ENCODE assay signal across 7 mouse cellular contexts in the genomic region with DNA sequence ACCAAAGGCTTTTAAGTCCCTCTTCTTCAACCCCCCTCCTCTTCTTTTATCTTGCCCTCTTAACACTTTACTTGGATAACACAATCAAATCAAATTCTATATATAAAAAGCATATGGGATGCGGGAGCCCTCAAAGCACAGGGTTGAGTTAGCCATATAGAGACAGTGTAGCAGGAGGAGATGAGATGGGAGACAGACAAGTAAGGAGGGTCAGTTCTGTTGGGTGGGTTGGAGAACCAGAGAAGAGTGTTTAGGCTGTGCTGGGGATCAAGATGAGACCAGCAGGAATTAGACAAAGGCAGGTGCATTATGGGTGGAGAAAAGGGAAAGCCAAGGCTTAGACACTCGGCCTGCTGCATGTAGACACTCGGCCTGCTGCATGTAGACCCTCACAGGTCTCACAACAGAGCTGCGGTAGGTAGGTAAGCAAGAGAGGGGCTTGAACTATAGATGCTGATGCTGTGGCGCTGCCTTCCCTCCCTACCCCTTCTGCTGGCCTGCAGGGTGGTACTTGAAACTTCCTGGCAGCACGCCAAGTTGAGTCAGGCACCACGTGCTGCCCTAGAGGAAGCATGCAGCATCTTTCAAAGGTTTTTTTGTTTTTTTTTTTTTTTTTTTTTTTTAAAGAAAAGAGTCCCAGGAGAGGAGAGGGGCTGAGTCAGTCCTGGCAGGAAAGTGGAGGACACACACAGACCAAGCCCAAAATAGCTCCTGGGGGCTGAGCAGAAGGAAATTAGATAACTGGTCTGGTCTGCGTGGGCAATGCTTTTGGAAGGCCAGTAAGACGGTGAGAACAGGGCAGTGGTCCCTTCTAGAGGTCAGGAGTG.
DNase-seq lines count a peak whose midpoint lies in the region; ATAC-seq and TF ChIP-seq lines count a peak whose summit lies in the region.

No protein-coding gene starts in this region.

- no peak overlapping the region for H3K4me3 ChIP-seq in C2C12 (ENCODE audit: insufficient read depth, poor library complexity, severe bottlenecking)
- no peak overlapping the region for H3K4me3 ChIP-seq in ES-E14 (ENCODE audit: insufficient read depth in 1 of 2, low read depth in 1 of 2, low read length in 2 of 2, poor library complexity in 1 of 2, severe bottlenecking in 1 of 2)
- H3K4me3 ChIP-seq in intestine, postnatal 0 days (ENCODE audit: low read depth, low read length) = no peak overlapping the region

- no peak overlapping the region for H3ac ChIP-seq in C2C12 (ENCODE audit: control insufficient read depth, insufficient read length, low read depth)

- H3K4me2 ChIP-seq in intestine, postnatal 0 days (replicated peaks; ENCODE audit: low read depth) = no peak overlapping the region

- WGBS in intestine, postnatal 0 days = 51% methylated on average over 9 of the region's 9 CpGs

- in situ Hi-C loops in ES-E14 (cut with MboI; ENCODE audit: low sequenced_read_pairs in 2 of 2, unreplicated experiment in 2 of 2) = no loop called here

- TF ChIP-seq CTCF in C2C12 (IDR thresholded peaks at IDR 0.05; ENCODE audit: control insufficient read depth, insufficient read depth, insufficient read length) = no peak
- peak; percentile 20; the same call in 1 of the 2 replicates for TF ChIP-seq CTCF in intestine, postnatal 0 days (IDR thresholded peaks at IDR 0.05; ENCODE audit: low read depth)

- H3K4me1 ChIP-seq in ES-E14 (ENCODE audit: control insufficient read depth in 2 of 2, insufficient read depth in 2 of 2, low read length in 2 of 2, poor library complexity in 1 of 2) = peaks cover 6 to 27% of the 10 kb centered on the region in 2 experiments; a peak in 3 of 4 replicates
- H3K4me1 ChIP-seq in intestine, postnatal 0 days (replicated peaks; ENCODE audit: control insufficient read depth, insufficient read depth, low read length) = no peaks in the 10 kb centered on the region

- no peak overlapping the region for H3K27ac ChIP-seq in ES-E14 (ENCODE audit: insufficient read depth, low read depth, low read length, poor library complexity, severe bottlenecking)
- no peak overlapping the region for H3K27ac ChIP-seq in intestine, postnatal 0 days (ENCODE audit: low read depth, low read length)

- no peaks in the 10 kb centered on the region for H3K27me3 ChIP-seq in C2C12 (ENCODE audit: control insufficient read depth, insufficient read depth, insufficient read length)
- H3K27me3 ChIP-seq in intestine, postnatal 0 days (replicated peaks; ENCODE audit: control insufficient read depth, insufficient read depth, low read length) = no peaks in the 10 kb centered on the region

- H3K36me3 ChIP-seq in C2C12 (ENCODE audit: control insufficient read depth, insufficient read depth) (no peaks in the 10 kb centered on the region), ES-E14 (ENCODE audit: control insufficient read depth, insufficient read depth, low read length, poor library complexity, severe bottlenecking) (no peaks in the 10 kb centered on the region)
- H3K36me3 ChIP-seq in intestine, postnatal 0 days (ENCODE audit: control insufficient read depth, insufficient read depth) = no peaks in the 10 kb centered on the region

- ATAC-seq in intestine, postnatal 0 days = no peak

- no peaks in the 10 kb centered on the region for H3K79me2 ChIP-seq in C2C12 (ENCODE audit: control insufficient read depth, insufficient read depth)

- no peak overlapping the region for H3K9ac ChIP-seq in ES-E14 (ENCODE audit: insufficient read depth, low read depth, low read length, poor library complexity, severe bottlenecking)
- no peak overlapping the region for H3K9ac ChIP-seq in intestine, postnatal 0 days (ENCODE audit: low read depth, low read length)

- no peaks in the 10 kb centered on the region for H3K9me3 ChIP-seq in ES-E14 (ENCODE audit: control insufficient read depth, insufficient read depth, low read depth, low read length)
- H3K9me3 ChIP-seq in intestine, postnatal 0 days (ENCODE audit: control insufficient read depth) = no peaks in the 10 kb centered on the region

- DNase-seq in ES-E14 (ENCODE audit: low read depth, low spot score) = no peak
- peak; percentile 25 to 39 for DNase-seq in cerebellum, postnatal 36 days
- peak; percentile 66 for DNase-seq in heart, adult 18-20 months
- peak; percentile 80 for DNase-seq in lung, postnatal 10 days
- DNase-seq in right cerebral cortex, postnatal 10 days (ENCODE audit: low spot score in 2 of 2) = peak; percentile 79 to 80

- H3K79me3 ChIP-seq in C2C12 (ENCODE audit: low read depth) = no peaks in the 10 kb centered on the region

TF ChIP-seq in C2C12, 6 proteins besides CTCF, POLR2A, EP300 and RAD21:
- TF ChIP-seq USF1 (IDR thresholded peaks at IDR 0.05; ENCODE audit: low read depth) (peak; percentile 96), MYOD1 (IDR thresholded peaks at IDR 0.05; ENCODE audit: control insufficient read depth, insufficient read length, low read depth) (no peak), CEBPB (IDR thresholded peaks at IDR 0.05; ENCODE audit: low read depth) (no peak), FOSL1 (IDR thresholded peaks at IDR 0.05; ENCODE audit: insufficient read depth, low read length, poor library complexity, severe bottlenecking) (peak; percentile 17), MAX (IDR thresholded peaks at IDR 0.05) (peak; percentile 97), MYOG (IDR thresholded peaks at IDR 0.05; ENCODE audit: control insufficient read depth, extremely low read depth, insufficient read length) (no peak)
TF ChIP-seq in C2C12: peak in this region for 3.

TF ChIP-seq in ES-E14, 5 proteins besides CTCF, POLR2A, EP300 and RAD21:
- TF ChIP-seq ZC3H11A (IDR thresholded peaks at IDR 0.05; ENCODE audit: borderline replicate concordance, low read depth, low read length) (no peak), ZNF384 (IDR thresholded peaks at IDR 0.05; ENCODE audit: low read depth, low read length) (peak; percentile 71), HCFC1 (IDR thresholded peaks at IDR 0.05; ENCODE audit: borderline replicate concordance, insufficient read depth, low read length) (no peak), MAFK (IDR thresholded peaks at IDR 0.05; ENCODE audit: insufficient read depth, low read depth, low read length) (no peak), CHD2 (IDR thresholded peaks at IDR 0.05; ENCODE audit: low read depth, low read length) (no peak)
